Mouse (Mus musculus): ENCODE data around the gene Mboat7. TPM values are rescaled to one million over a fixed set of nuclear protein-coding genes. Genes with fewer than 3 reads are reported as not detected.

Mboat7 gene
- total RNA-seq, 2 experiments from 2014 or later = 208 to 211 TPM

- intact Hi-C loops (cut with DNase I) = loop anchor here (10.0 kb wide), 2 partner anchors 450 to 1370 kb away; partner anchors contain the start of gene U2af2
- peak; percentile 45 to 54 for DNase-seq (ENCODE audit: low spot score in 2 of 2)
These were observed 989 bp upstream of the Mboat7 start for GRCm38 (mm10) chr7:3694076-3694948.

- intact Hi-C loops (cut with DNase I) = loop anchor here (10.0 kb wide), 2 partner anchors 451 to 1371 kb away; partner anchors contain the start of gene U2af2
- DNase-seq (ENCODE audit: low spot score in 2 of 2) = no peak
These were observed 419 bp upstream of the Mboat7 start for GRCm38 (mm10) chr7:3693809-3694075.

DNA sequence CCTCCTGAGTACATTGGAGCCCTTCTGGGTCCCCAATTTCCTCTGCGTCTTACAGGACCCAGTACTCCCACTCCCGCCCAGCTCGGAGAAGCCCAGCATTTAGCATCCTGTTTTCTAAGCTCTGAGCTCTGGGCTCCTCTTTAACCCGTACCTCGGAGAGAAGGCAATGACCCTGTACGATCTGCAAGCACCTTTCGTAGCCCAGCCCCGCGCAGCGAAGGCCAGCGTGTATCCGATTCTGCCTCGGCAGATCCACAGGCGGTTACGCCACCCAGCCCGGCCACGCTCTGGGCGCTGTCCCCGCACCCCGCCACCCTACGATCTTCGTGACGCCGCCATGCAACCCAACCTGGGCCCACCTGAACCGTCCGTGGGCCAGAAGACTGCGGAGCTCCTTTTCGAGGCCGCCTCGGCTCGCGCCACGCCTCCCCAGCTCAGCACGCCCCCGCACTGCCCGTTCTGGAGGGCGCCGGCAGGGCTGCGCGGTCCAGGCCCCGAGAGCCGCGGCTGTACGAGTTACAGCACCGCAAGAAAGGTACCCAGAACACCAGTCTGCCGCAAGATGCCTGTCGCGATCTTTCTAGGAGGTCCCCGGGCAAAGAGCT lies 839 bp downstream of the Mboat7 start, which contains the start of gene Tsen34:
TSS of gene Tsen34 (plus strand) at position 482 of the 605 bp plus-strand sequence.
- intact Hi-C loops (cut with DNase I) = loop anchor here (10.0 kb wide), 2 partner anchors 452 to 1372 kb away; partner anchors contain the start of gene U2af2
- no peak for DNase-seq (ENCODE audit: low spot score in 2 of 2)

DNA sequence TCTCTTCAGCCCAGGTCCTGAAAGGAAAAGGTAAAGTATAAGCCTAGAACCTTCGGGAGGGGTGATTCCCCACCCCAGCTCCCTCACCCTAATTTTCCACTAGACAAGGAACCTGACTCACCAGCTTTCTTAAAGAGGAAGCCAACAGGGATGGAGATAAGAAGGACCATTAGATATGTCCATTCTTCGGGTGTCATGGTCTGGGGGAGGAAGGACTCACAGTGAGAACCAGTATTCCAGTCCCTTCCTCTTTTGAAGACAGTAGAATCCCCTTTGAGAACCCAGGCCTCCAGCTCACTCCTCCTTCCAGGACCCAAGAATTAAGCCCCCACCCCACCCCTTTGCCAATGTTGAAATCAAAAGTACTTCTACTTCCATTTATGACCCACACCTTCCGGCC lies 1.4 kb downstream of the Mboat7 start:
- intact Hi-C loops (cut with DNase I) = loop anchor here (10.0 kb wide), 2 partner anchors 453 to 1373 kb away; partner anchors contain the start of gene U2af2
- DNase-seq (ENCODE audit: low spot score in 2 of 2) = no peak

DNA sequence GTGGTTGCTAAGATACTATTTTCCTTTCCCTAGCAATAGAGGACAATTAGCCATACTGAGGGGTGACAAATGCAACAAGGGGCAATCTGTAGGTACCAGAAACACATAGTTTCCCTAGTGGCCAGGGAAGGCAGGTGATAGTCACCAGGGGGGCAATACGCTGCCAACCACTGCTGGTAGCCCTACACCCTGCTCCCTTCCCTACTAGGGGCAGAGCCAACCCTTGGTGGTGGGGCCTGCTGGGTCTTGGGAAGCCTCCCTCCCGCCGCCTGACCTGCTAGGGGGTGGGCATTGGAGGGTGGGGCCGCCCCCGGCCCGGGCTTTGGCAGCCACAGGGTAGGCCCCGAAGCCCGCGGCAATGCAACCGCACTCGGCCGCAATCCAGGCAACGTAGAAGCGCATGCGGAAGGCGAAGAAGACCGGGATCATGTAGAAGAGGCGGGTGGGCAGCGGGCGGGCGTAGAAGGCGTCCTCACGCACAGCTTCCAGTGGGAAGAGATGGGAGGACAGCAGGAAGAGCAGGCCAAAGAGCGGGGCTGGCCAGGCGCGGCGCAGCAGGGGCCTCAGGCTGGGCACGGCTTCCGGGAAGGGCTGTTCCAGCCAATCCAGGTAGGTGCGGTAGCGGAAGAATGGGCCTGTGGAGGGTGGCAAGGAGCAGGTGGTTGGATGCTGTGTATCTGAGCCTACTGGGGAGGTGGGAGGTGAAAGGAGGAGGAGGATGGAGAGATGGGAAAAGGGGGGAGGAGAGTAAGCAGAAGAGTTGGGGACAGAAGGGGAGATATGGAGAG lies 7.7 kb downstream of the Mboat7 start:
- no peak for DNase-seq (ENCODE audit: low spot score in 2 of 2)
- intact Hi-C loops (cut with DNase I) = no loop called here

GRCm38 (mm10) chr7:3684698-3685097 lies 8.6 kb downstream of the Mboat7 start:
- DNase-seq (ENCODE audit: low spot score in 2 of 2) = no peak

GRCm38 (mm10) chr7:3683908-3684550 lies 9.3 kb downstream of the Mboat7 start:
- DNase-seq (ENCODE audit: low spot score in 2 of 2) = no peak
- intact Hi-C loops (cut with DNase I) = no loop called here

More at GRCm38 (mm10) chr7:3684698-3685097, 8.6 kb downstream of the Mboat7 start:
- intact Hi-C loops (cut with DNase I) = no loop called here

DNA sequence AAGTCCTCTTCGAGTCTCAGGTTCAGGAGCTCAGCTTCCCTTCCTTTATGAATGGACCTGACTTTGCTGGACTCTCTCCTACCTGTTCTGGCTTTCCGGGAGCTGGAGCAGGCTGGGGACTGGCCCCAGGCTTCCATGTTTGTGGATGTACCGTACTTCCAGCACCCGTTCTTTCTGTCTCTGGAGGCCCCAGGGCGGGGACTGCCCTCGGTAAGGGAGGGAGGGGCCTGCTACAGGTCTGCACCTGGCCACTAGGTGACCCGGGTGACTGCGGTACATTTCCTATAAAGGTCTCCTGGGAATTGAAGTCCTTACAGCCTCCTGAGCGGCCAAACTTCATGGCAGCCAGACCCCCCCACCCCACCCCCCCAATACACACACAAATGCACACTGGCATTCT lies 16.0 kb downstream of the Mboat7 start, which contains the start of gene Tmc4:
TSS of gene Tmc4 (minus strand) at position 212 of the 400 bp plus-strand sequence.
- intact Hi-C loops (cut with DNase I) = loop anchor here (10.0 kb wide), 2 partner anchors 747 to 797 kb away; no protein-coding TSS in a partner anchor
- no peak for DNase-seq (ENCODE audit: low spot score in 2 of 2)

DNA sequence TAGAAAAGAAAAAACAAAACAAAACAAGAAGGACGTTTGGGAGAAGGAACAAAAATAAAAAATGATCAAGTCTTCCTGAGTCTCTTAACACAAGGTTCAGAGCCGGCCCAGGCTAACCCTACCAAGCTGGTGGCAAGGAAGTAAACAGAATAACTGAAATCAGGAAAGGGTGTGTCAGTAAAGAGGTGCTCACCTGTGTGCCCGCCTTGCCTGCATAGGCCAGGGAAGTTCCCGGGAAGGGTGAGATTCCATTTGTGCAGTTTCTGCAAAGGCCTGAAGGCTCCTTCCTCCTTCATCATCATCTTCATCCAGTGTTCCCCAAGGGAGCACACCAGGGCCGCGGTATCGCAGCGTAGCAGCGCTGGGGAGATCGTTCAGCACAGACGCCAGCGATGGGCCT lies 17.0 kb downstream of the Mboat7 start:
- intact Hi-C loops (cut with DNase I) = loop anchor here (10.0 kb wide), 2 partner anchors 748 to 798 kb away; no protein-coding TSS in a partner anchor
- no peak for DNase-seq (ENCODE audit: low spot score in 2 of 2)

DNA sequence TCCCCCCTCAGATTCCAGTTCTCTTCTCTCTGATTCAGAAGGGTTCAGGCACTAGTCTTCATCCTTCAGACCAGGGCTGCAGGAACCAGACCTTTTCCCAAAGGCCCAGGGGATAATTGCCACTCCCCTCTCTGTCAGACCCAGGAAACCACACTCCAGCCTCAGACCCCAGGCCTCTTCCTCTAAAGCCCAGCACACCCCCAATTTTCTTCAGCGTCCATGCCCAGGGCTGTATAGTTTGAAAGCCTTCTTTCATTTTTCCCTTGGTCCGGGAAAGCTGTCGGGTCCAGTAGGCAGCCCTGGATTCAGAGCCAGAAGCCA lies 18.1 kb downstream of the Mboat7 start:
- intact Hi-C loops (cut with DNase I) = loop anchor here (10.0 kb wide), 2 partner anchors 750 to 800 kb away; no protein-coding TSS in a partner anchor
- DNase-seq (ENCODE audit: low spot score in 2 of 2) = no peak

- DNase-seq (ENCODE audit: low spot score in 2 of 2) = peak; percentile 72 to 79
- intact Hi-C loops (cut with DNase I) = loop anchor here (10.0 kb wide), 2 partner anchors 750 to 800 kb away; no protein-coding TSS in a partner anchor
These were observed 18.7 kb downstream of the Mboat7 start for GRCm38 (mm10) chr7:3674507-3675227.

- intact Hi-C loops (cut with DNase I) = no loop called here
- DNase-seq (ENCODE audit: low spot score in 2 of 2) = no peak
These were observed 26.4 kb downstream of the Mboat7 start for GRCm38 (mm10) chr7:3666921-3667391.

DNA sequence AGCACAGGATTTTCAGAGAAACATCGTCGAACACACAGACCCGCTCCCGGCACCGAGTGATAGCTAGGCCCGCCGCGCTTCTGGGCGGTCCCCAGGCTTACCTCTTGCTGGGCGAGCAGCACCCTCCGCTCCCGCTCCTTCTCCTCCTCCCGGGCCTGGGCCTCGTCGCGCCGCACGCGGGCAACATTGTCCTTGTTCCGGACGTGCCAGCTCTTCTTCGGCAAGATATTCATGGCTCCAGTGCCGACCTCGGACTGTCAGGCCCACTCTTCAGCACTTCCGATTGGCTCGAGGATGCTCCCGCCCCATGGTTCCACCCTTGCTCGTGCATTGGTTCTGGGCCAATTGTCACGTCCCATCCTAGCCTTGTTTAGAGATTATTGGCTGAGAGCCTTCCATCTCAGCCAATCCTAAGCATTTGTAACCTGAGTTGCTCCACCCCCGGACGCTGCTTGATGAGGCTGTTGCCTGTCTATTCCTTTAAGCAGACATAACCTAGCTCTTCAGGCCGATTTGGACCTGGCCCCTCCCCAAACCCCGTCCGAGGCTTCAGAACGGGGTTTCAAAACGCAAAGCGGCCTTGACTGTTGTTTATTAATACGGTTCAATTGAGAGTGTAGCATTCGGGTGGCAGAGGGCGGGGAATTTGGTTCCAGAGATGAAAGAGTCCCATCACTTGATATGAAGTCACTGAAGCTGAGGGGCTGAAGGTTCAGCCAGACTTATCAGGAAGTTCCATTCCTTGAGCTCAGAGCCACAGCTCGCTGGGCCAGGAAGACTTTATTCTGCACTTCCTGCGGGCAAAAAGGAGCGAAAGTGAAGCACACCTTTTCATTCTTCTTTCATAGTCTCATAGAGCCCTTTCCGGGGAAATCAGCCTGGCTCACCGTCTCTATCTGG lies 27.9 kb downstream of the Mboat7 start, which contains the start of gene Leng1:
TSS of gene Leng1 (minus strand) at position 626 of the 900 bp plus-strand sequence.
- intact Hi-C loops (cut with DNase I) = loop anchor here (2.0 kb wide), 1 partner anchor 21 kb away; the partner anchor contains the start of gene Cnot3
- peak; percentile 95 to 97 for DNase-seq (ENCODE audit: low spot score in 2 of 2)

GRCm38 (mm10) chr7:3664524-3665214 lies 28.7 kb downstream of the Mboat7 start:
- DNase-seq (ENCODE audit: low spot score in 2 of 2) = no peak
- intact Hi-C loops (cut with DNase I) = loop anchor here (2.0 kb wide), 1 partner anchor 20 kb away; the partner anchor contains the start of gene Cnot3

GRCm38 (mm10) chr7:3658578-3658977 lies 34.7 kb downstream of the Mboat7 start:
- no peak for DNase-seq (ENCODE audit: low spot score in 2 of 2)
- intact Hi-C loops (cut with DNase I) = no loop called here

DNA sequence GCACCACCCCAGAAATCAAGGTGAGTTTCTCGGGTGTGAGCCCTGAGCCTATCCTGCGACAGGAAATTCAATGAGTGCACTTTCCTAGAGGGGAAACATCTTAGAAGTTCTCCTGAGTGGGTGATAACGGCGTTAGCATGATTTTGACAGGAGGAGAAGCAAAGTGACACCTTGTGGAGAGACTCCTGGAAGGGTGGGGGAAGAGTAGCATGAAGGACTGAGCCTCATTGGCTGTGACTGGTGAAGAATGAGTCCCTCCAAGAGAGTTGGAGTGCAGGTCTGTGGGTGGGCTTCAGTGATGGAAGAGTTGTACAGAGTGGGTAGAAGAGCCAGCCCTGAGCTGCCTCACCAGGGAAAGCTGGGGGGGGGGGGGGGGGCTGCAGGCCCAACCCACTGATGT lies 36.4 kb downstream of the Mboat7 start:
- intact Hi-C loops (cut with DNase I) = no loop called here
- no peak for DNase-seq (ENCODE audit: low spot score in 2 of 2)

DNA sequence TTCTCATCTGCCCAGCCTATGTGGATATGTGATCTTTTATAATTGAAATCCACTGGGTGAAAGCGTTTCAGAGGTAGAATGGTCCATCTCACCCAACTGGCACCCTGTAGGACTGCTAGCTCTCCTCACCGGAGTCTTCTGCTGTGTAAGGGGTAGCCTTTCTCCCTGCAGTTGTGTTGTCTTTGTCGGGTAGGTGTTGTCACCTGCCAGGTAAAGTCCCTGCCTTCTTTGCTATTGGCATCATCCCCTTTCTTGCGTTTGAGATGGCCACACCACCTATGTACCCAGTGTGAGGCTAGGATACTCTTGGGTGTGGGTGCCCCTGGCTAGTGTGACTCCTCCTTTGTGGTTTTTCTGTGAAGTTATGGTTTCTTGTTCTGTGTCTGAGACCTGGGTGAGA lies 46.7 kb downstream of the Mboat7 start:
- intact Hi-C loops (cut with DNase I) = loop anchor here (10.0 kb wide), 1 partner anchor 1438 kb away; the partner anchor contains the start of gene Epn1
- no peak for DNase-seq (ENCODE audit: low spot score in 2 of 2)
